Mouse (Mus musculus) splenic B cell, adult 2 months (primary cell): ENCODE results near the gene Dnmbp.

Source experiments
- DNase-seq: peaks from one replicate; pipeline ENCODE4 v3.0.0-alpha.2; 2011; ENCODE audit warnings: low read depth, low spot score
- H3K27me3 ChIP-seq: 2 replicates; pipeline ENCODE4 v1.6.1; 2012; ENCODE audit warnings: mild to moderate bottlenecking, low read length, moderate library complexity, mixed read lengths; ENCODE audit not compliant: control insufficient read depth, poor library complexity, insufficient read depth, severe bottlenecking
- H3K36me3 ChIP-seq: 2 replicates; pipeline ENCODE4 v1.6.1; 2012; ENCODE audit warnings: mild to moderate bottlenecking, low read length, moderate library complexity, mixed read lengths; ENCODE audit not compliant: control insufficient read depth, poor library complexity, insufficient read depth, severe bottlenecking

The Dnmbp gene

GRCm38 (mm10) chr19:43927057-43927456, 12.9 kb downstream of the Dnmbp start:
- Histone ChIP-seq H3K27me3 (no peaks in the 10 kb centered on the region), H3K36me3 (no peaks in the 10 kb centered on the region)
- DNase-seq, result no peak

DNA sequence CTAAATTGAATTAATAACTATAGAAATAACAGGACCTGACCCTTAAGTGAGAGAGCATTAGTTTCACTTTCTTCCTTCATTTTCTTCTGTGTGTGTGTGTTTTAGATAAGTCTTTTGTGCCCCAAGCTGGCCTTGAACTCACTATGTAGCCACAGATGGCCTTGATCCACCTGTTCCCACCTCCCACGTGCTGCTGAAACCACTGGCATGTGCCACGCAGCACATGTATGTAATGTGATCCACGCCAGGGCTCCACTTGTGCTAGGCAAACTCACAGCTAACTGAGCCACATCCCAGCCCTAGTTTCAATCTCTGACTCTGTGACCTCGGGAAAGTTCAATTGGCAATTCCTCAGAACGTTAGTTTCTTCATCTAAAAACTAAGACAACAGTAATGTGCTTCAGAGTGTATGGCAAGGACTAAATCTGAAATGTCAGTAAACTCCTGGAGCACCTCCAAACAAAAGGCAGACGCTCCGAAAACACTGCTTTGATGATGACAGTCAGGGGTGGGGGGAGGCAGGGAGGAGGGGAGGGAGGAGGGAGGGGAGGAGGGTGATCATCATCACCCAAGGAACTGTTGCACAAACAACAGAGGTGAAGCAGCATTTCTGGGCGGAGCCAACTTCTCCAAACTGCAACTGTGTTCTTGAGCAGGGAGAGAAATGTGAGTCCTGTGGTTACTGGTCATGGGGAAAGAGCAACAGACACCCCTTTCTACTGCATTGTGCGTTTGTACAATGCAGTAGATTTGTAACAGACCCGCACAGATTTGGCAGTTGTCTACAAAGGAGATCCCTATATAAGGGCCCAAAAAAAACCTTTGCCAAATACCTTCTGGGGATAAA, 13.6 kb downstream of the Dnmbp start:
- H3K27me3 ChIP-seq, result no peaks in the 10 kb centered on the region
- DNase-seq, result no peak
- no peaks in the 10 kb centered on the region for H3K36me3 ChIP-seq

- DNase-seq, result no peak
These were observed 15.6 kb downstream of the Dnmbp start for GRCm38 (mm10) chr19:43924361-43924760.

DNA sequence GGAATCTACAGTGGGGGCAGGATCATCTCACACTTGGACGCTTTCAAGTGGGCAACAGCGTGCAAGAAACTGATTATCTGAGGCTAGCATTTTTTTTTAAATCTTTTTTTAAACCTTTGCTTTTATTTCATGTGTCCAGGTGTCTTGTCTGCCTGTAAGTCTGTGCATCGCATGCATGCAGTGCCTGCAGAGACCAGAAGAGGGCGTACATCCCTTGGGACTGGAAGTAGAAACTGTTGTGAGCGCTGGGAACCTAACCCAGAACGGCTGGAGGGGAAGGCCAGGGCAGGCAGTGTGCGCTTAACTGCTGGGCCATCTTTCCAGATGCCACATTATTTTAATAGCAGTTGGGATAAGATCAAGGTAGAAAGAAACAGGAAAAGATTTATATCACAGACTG, 17.0 kb downstream of the Dnmbp start:
- H3K27me3 ChIP-seq, result no peaks in the 10 kb centered on the region
- peak; percentile 16 for DNase-seq
- H3K36me3 ChIP-seq, result no peaks in the 10 kb centered on the region

More at GRCm38 (mm10) chr19:43924361-43924760, 15.6 kb downstream of the Dnmbp start:
- H3K36me3 ChIP-seq, result no peaks in the 10 kb centered on the region
- H3K27me3 ChIP-seq, result no peaks in the 10 kb centered on the region

DNA sequence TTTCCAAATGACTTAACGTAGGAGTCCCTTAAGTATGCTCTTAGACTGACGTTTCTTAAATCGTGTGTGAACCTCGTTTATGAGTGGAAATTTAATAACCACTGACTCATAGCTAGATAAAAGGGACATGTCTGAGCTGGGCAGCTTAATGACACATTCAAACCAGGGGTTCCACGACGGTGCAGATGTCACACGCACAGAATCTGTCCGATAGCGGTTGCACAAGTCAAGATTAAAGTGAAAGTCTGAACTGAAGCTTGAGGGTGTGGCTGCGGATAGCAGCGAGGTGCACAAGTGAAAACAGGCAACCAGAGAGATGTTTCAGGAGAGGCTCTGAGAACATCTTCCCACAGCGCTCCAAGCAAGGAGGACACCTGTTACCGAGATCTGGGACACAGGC, 18.6 kb downstream of the Dnmbp start:
- no peaks in the 10 kb centered on the region for H3K27me3 ChIP-seq
- no peaks in the 10 kb centered on the region for H3K36me3 ChIP-seq
- DNase-seq, result no peak

- Histone ChIP-seq H3K36me3 (no peaks in the 10 kb centered on the region), H3K27me3 (no peaks in the 10 kb centered on the region)
- DNase-seq, result no peak
These were observed 19.3 kb downstream of the Dnmbp start for GRCm38 (mm10) chr19:43920453-43921300.

DNA sequence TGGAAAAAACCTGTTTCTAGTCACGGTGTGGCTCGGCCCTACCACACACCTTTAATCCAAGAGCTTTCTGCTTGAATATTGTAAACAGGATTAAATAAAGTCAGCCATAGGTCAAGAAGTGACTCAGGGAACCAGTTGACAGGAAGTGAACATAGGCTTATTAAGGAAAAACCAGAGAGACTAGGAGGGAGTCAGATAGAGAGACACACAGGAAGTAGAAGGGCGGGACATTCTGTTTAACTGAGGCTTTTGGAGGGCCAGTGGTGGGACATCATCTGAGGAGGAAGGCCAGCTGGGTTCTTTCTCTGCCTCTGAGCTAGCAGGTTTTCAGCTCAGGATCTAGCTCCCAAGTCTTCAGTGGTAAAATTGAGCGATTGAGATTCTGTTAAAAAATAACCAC, 20.1 kb downstream of the Dnmbp start:
- no peak for DNase-seq
- Histone ChIP-seq H3K27me3 (no peaks in the 10 kb centered on the region), H3K36me3 (no peaks in the 10 kb centered on the region)

DNA sequence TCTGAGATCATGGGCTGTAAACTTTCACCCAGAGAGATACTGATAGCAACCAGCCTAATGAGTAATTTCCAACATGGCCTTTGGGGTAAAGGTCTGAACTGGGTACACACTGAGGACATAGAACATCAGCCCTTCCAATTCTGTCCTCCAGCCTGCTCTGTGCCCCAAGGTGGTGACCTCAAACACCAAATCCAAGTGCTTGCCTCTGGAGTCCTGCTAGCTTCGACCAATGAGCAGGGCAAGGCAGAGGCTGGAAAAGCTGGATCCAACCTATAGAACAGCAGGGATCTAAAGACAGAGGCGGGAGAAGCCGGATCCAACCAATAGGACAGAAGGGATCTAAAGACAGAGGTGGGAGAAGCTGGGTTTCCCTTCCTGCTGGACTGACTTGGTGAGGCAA, 21.2 kb downstream of the Dnmbp start:
- no peak for DNase-seq
- Histone ChIP-seq H3K36me3 (no peaks in the 10 kb centered on the region), H3K27me3 (no peaks in the 10 kb centered on the region)

DNA sequence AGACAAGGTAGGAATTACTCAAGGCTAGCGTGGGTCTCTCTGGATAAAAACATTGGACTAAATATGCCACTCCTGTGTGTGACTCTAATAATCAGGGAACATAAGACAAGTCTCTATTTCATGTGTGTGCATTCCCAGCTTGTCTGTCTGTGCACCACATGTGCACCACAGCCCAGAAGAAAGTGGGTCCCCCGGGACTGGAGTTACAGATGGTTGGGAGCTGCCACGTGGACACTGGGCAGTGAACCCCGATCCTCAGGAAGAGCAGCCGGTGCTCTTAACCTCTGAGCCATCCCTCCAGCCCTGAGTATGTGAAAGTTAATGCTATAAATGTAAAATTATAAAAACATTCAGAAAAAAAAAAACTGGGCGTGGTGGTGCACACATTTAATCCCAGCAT, 22.2 kb downstream of the Dnmbp start:
- DNase-seq, result no peak
- Histone ChIP-seq H3K27me3 (no peaks in the 10 kb centered on the region), H3K36me3 (no peaks in the 10 kb centered on the region)

DNA sequence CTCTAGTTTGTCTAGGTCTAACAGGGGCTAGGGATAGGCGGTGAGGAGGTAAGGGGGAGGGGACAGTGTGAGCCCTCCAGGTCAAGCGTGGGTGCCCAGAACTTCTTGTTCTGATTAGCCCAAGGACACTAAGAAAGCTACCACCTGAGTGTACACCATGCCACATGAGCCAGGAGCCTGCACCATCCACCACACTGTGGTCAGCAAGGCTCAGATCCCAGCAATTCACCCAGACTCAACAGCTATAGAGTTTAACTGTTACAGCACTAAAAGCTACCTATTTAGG, 22.6 kb downstream of the Dnmbp start:
- Histone ChIP-seq H3K27me3 (no peaks in the 10 kb centered on the region), H3K36me3 (no peaks in the 10 kb centered on the region)
- DNase-seq, result no peak

DNA sequence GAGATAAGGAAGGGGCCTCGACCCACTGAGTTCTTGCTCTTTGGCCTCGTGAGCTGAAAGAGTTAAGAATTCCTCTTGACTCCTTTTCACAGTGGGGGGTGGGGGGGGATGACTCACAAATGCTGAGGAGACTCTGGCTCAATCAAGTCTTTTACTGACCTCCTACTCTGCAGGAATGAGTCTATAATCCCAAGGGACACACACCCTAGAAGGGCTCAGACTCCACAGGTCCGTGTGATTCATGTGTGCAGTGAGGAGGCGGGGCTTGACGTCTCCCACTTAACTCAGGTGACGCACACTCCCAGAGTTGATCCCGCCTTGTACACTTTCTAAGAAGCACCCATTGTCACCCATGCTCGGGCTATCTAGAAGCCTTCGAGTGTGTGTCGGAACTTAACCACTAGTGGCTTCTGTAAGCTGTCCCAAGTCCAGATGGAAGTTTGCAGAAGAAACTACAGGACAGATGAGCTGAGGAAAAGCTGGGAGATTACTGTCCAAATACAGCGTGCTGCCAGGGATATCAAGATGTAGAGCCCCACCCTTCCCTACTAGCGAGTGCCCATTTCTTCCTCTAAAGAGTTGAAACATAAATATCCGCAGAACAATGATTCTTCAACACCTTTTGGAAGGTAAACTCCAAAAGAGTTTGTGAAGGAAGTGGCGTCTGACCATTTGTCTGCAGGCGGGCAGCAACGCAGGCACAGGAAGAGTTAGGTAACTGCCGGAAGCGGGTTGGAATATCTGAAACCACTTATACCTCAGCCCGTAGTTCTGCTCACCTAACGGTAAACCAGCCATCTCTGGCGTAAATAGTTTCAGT, 23.2 kb downstream of the Dnmbp start:
- H3K36me3 ChIP-seq, result no peaks in the 10 kb centered on the region
- DNase-seq, result peak; percentile 38
- H3K27me3 ChIP-seq, result no peaks in the 10 kb centered on the region

GRCm38 (mm10) chr19:43915431-43915830, 24.6 kb downstream of the Dnmbp start:
- DNase-seq, result no peak
- no peaks in the 10 kb centered on the region for H3K27me3 ChIP-seq
- H3K36me3 ChIP-seq, result no peaks in the 10 kb centered on the region; the same call in 1 of the 2 replicates

GRCm38 (mm10) chr19:43914986-43915385, 25.0 kb downstream of the Dnmbp start:
- DNase-seq, result no peak
- Histone ChIP-seq H3K27me3 (no peaks in the 10 kb centered on the region), H3K36me3 (no peaks in the 10 kb centered on the region; the same call in 1 of the 2 replicates)

GRCm38 (mm10) chr19:43912775-43913486, 27.1 kb downstream of the Dnmbp start:
- Histone ChIP-seq H3K36me3 (no peaks in the 10 kb centered on the region; the same call in 1 of the 2 replicates), H3K27me3 (no peaks in the 10 kb centered on the region)
- DNase-seq, result peak; percentile 58
